Comparison of ENCODE assay signal across 14 mouse cellular contexts in genomic region chr6:99884755-99885154, GRCm38 (mm10).
DNase-seq lines count a peak whose midpoint lies in the region; ATAC-seq lines count a peak whose summit lies in the region.
"Had no signal": no experiment of that assay in that cellular context is flagged by ENCODE, and none has a peak within 500 bp of the region (broad histone marks: within the 10 kb centered on the region; RNA-seq: fewer than 3 reads in every experiment).

No protein-coding gene starts in this region.

- peak overlapping the region; percentile 23; the same call in 1 of the 2 replicates for H3K27ac ChIP-seq in midbrain, embryonic 10.5 days (replicated peaks)
- H3K27ac ChIP-seq in midbrain, embryonic 16.5 days (ENCODE audit: low read length): no peak overlapping the region
- no peak overlapping the region for H3K27ac ChIP-seq in intestine, embryonic 15.5 days
- H3K27ac ChIP-seq: left cerebral cortex, adult 2 months; liver, embryonic 14.5 days had no signal

- no peak overlapping the region for H3K4me2 ChIP-seq in midbrain, embryonic 16.5 days (ENCODE audit: low read length)
- H3K4me2 ChIP-seq in intestine, embryonic 15.5 days (replicated peaks): no peak overlapping the region

- WGBS in midbrain, embryonic 10.5 days: 5% methylated on average over 7 of the region's 7 CpGs
- WGBS in midbrain, embryonic 16.5 days: 2% methylated on average over 7 of the region's 7 CpGs
- 28% methylated on average over 7 of the region's 7 CpGs for WGBS in intestine, embryonic 15.5 days

- H3K9me3 ChIP-seq in midbrain, embryonic 10.5 days (replicated peaks): no peaks in the 10 kb centered on the region
- no peaks in the 10 kb centered on the region for H3K9me3 ChIP-seq in midbrain, embryonic 16.5 days (replicated peaks; ENCODE audit: control insufficient read depth, low read length, poor library complexity, severe bottlenecking)
- no peaks in the 10 kb centered on the region for H3K9me3 ChIP-seq in intestine, embryonic 15.5 days

- H3K9ac ChIP-seq in midbrain, embryonic 16.5 days (ENCODE audit: low read depth, low read length): no peak overlapping the region
- no peak overlapping the region for H3K9ac ChIP-seq in intestine, embryonic 15.5 days
- H3K9ac ChIP-seq: liver, embryonic 14.5 days had no signal

- peaks cover 97% of the 10 kb centered on the region for H3K27me3 ChIP-seq in midbrain, embryonic 10.5 days (ENCODE audit: low read depth, poor library complexity, severe bottlenecking)
- H3K27me3 ChIP-seq in midbrain, embryonic 16.5 days (ENCODE audit: control insufficient read depth, insufficient read depth, low read depth, low read length): no peaks in the 10 kb centered on the region
- no peaks in the 10 kb centered on the region for H3K27me3 ChIP-seq in intestine, embryonic 15.5 days (replicated peaks)

- ATAC-seq in midbrain, embryonic 16.5 days: no peak
- ATAC-seq in intestine, embryonic 15.5 days: no peak
- ATAC-seq: forebrain, embryonic 16.5 days had no signal

- peaks cover 34% of the 10 kb centered on the region for H3K4me1 ChIP-seq in midbrain, embryonic 10.5 days
- peaks cover 13% of the 10 kb centered on the region for H3K4me1 ChIP-seq in midbrain, embryonic 16.5 days (ENCODE audit: control insufficient read depth, insufficient read depth, low read length)
- H3K4me1 ChIP-seq in intestine, embryonic 15.5 days (replicated peaks): no peaks in the 10 kb centered on the region

- H3K4me3 ChIP-seq in midbrain, embryonic 10.5 days: peak overlapping the region; percentile 11; the same call in 1 of the 2 replicates
- no peak overlapping the region for H3K4me3 ChIP-seq in midbrain, embryonic 16.5 days (ENCODE audit: low read depth, low read length)
- no peak overlapping the region for H3K4me3 ChIP-seq in intestine, embryonic 15.5 days (replicated peaks)
- H3K4me3 ChIP-seq: left cerebral cortex, adult 2 months had no signal

- DNase-seq in embryo, embryonic 10 days (ENCODE audit: low spot score): peak; percentile 78
- no peak for DNase-seq in embryo, embryonic 9.5 days (ENCODE audit: extremely low spot score)
- peak; percentile 48 for DNase-seq in midbrain, embryonic 10.5 days (ENCODE audit: low spot score)
- peak; percentile 57 for DNase-seq in forelimb bud, embryonic 11.5 days (ENCODE audit: low read depth, low spot score)
- DNase-seq in retina, postnatal 1 day: peak; percentile 61
- no peak for DNase-seq in kidney, adult 8-10 months
- DNase-seq: cerebellum, postnatal 14 days; right cerebral cortex, adult 18-20 months; thymus, adult 18-20 months had no signal

- no peaks in the 10 kb centered on the region for H3K36me3 ChIP-seq in midbrain, embryonic 10.5 days
- no peaks in the 10 kb centered on the region for H3K36me3 ChIP-seq in midbrain, embryonic 16.5 days (ENCODE audit: control insufficient read depth, insufficient read depth, low read length)
- no peaks in the 10 kb centered on the region for H3K36me3 ChIP-seq in intestine, embryonic 15.5 days

Comparison
In these comparisons a context has a peak if more than half of its experiments do, and no peak if none do; other contexts are left out.
1. DNase-seq: peak in embryo, embryonic 10 days (single experiment), midbrain, embryonic 10.5 days (single experiment), forelimb bud, embryonic 11.5 days (single experiment) and retina, postnatal 1 day (single experiment); none in embryo, embryonic 9.5 days (single experiment) and kidney, adult 8-10 months (0 of 2).